Mouse (Mus musculus) erythroblast, embryonic 14.5 days (primary cell): ENCODE results near the gene Cnot11.

Experiments used
- GATA1 ChIP-seq: IDR thresholded peaks from 2 replicates; pipeline ENCODE4 v1.6.1; 2012; ENCODE audit warnings: low read length, inconsistent platforms, mixed read lengths
- TAL1 ChIP-seq: IDR thresholded peaks from 3 replicates; pipeline ENCODE4 v1.6.1; 2012; ENCODE audit warnings: low read length, inconsistent platforms, mixed read lengths

GRCm38 (mm10) chr1:39592090-39592489 lies 57.3 kb downstream of the Cnot11 start:
- TF ChIP-seq TAL1: no peak
- no peak for TF ChIP-seq GATA1
